Mouse (Mus musculus) embryonic fibroblast, embryonic 13.5 days (primary cell): ENCODE measurements around the gene Lrp6.

ENCODE experiments used
- CTCF ChIP-seq: IDR thresholded peaks from 2 replicates; pipeline ENCODE4 v1.5.1; 2011; ENCODE audit warnings: mild to moderate bottlenecking, control low read depth, low read length, moderate library complexity, borderline replicate concordance; ENCODE audit not compliant: insufficient read depth
- POLR2A ChIP-seq: IDR thresholded peaks from 2 replicates; pipeline ENCODE4 v1.6.1; 2011; ENCODE audit warnings: low read depth, mild to moderate bottlenecking, control low read depth, low read length, moderate library complexity

- no peak for TF ChIP-seq CTCF
- TF ChIP-seq POLR2A = no peak
Observed at GRCm38 (mm10) chr6:134526821-134527595, 39.8 kb downstream of the Lrp6 start.
